18 mouse cellular contexts compared by ENCODE assay signal in genomic region chr17:26580873-26581401, GRCm38 (mm10).
"Had no signal": no experiment of that assay in that cellular context is flagged by ENCODE, and none has a peak within 500 bp of the region (broad histone marks: within the 10 kb centered on the region; RNA-seq: fewer than 3 reads in every experiment).

No protein-coding gene starts in this region.

- H3K36me3 ChIP-seq: midbrain, embryonic 15.5 days; stomach, embryonic 15.5 days had no signal

- H3K4me3 ChIP-seq: left cerebral cortex, adult 2 months; limb, embryonic 12.5 days; limb, embryonic 15.5 days; midbrain, embryonic 12.5 days; midbrain, embryonic 15.5 days; neural tube, embryonic 12.5 days; neural tube, embryonic 15.5 days; stomach, embryonic 15.5 days had no signal

- H3K27ac ChIP-seq: left cerebral cortex, adult 2 months; limb, embryonic 12.5 days; limb, embryonic 15.5 days; liver, embryonic 14.5 days; macrophage; midbrain, embryonic 12.5 days; midbrain, embryonic 15.5 days; neural tube, embryonic 12.5 days; neural tube, embryonic 15.5 days; stomach, embryonic 15.5 days had no signal

- H3K27me3 ChIP-seq: limb, embryonic 12.5 days; limb, embryonic 15.5 days; midbrain, embryonic 12.5 days; midbrain, embryonic 15.5 days; neural tube, embryonic 12.5 days; neural tube, embryonic 15.5 days; stomach, embryonic 15.5 days had no signal

- H3K9me3 ChIP-seq: limb, embryonic 12.5 days; limb, embryonic 15.5 days; midbrain, embryonic 12.5 days; midbrain, embryonic 15.5 days; neural tube, embryonic 12.5 days; neural tube, embryonic 15.5 days; stomach, embryonic 15.5 days had no signal

- H3K9ac ChIP-seq: limb, embryonic 12.5 days; limb, embryonic 15.5 days; liver, embryonic 14.5 days; liver, postnatal 0 days; lung, embryonic 14.5 days; midbrain, embryonic 12.5 days; midbrain, embryonic 15.5 days; neural tube, embryonic 12.5 days; neural tube, embryonic 15.5 days; stomach, embryonic 15.5 days had no signal

- DNase-seq: kidney, postnatal 36 days; layer of hippocampus, postnatal 36 days; liver, postnatal 0 days; lung, embryonic 14.5 days; retina, postnatal 1 day; right cerebral cortex, postnatal 25 days; spleen, adult 18-20 months; thymus, postnatal 25 days had no signal
